Mouse (Mus musculus) urinary bladder, postnatal 25 days (tissue): ENCODE data around the gene Fadd.

ENCODE experiments used
- DNase-seq: peaks from one replicate; pipeline ENCODE4 v3.0.0; 2022; ENCODE audit warnings: low spot score

Fadd gene

GRCm38 (mm10) chr7:144577876-144578275 is 4.4 kb downstream of the Fadd start:
- DNase-seq: no peak

DNA sequence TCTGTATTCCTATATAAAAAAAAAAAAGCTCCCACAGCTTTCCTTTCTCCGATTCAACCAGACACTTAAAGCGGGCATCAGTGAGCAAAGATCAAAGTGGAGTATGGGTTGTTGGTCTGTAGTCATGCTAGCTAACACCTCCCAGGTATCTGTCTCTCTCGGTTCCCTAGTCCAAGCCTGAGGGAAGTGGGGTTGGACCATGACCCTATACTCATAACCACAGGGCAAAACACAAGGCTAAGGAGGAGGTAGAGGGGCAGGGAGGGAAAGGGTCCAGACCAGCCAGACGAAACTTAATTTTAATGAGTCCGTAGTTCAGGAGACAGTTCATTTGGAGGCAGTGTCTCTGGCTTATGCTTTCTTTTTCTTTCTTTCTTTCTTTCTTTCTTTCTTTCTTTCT is 10.0 kb downstream of the Fadd start:
- DNase-seq: no peak

DNA sequence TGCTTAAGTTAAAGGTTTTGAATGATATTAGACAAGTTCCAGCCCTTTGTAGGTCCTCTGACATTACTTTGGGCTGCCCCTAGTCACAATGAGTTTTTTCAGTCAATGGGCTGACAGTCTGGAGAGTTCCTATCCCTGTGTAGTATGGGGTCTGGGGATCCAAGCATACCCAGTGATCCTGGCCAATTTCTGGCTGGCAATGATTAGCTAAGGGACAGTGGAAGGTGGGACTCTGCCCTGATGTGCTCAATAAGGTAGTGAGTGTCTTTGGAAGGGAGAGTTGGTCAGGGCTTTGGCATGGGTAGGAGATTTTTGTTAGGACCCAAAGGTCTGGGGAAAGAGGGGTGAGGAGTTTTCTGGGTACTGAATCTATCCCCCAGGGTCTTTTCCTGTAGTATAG is 10.7 kb downstream of the Fadd start:
- no peak for DNase-seq

DNA sequence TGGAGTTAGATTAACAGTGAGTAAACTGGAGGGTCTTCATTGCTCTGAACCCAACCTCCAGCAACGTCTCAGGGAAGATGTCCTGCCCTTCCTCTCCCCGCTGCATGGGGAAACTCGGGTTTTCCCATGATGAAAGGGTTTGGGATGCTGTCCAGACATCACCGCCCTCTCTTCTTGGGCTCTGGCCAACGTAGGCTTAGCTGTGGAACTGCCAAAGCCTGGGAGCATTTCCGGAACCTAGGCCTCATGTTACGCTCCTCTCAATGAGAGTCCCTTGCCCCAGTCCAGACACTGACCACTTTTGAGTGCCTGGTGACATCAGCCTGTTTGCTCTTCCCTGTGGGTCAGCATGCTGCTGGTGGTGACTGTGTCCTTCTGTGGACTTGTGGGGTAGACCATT is 12.8 kb downstream of the Fadd start:
- DNase-seq: peak; percentile 23

GRCm38 (mm10) chr7:144568091-144568490 is 14.2 kb downstream of the Fadd start:
- DNase-seq: no peak

DNA sequence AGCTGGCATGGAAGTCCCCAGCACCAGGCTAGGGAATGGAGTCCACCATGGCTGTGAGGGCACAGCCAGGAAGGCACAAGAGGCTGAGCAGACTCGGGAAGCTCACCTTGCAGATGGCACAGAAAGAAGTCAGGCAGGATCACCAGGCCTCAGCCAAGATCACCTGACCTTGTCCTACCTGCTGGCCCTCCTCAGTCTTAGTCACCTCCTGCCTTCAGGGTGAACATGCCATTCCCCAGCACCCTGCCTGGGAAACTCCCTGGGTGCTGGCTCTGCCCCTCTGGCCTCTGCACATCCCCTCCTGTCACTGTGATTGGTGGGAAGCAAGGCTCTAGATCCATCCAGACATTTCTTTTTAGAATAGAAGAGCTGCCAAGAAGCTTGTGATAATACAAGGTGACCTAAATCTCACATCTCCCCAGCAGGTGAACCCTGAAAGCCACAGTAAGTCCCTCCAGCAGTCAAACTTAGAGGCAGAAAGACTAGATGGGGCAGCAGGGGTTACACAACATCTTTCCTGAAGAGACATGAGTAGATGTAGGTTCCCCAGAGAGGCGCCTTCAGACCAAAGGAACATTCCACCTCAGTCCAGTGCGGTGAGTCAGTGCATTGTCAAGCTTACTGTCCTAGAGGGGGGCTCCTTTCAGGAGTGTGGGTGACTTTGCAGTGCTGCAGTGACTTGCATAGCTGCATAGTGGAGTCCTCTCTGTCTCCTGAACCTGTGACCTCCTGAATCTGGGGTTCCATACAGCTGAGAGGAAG is 15.2 kb downstream of the Fadd start:
- no peak for DNase-seq

- no peak for DNase-seq
Measured at GRCm38 (mm10) chr7:144563456-144564155, 18.7 kb downstream of the Fadd start.

- no peak for DNase-seq
Measured at GRCm38 (mm10) chr7:144562016-144562415, 20.2 kb downstream of the Fadd start.

- no peak for DNase-seq
Measured at GRCm38 (mm10) chr7:144560594-144560993, 21.7 kb downstream of the Fadd start.

DNA sequence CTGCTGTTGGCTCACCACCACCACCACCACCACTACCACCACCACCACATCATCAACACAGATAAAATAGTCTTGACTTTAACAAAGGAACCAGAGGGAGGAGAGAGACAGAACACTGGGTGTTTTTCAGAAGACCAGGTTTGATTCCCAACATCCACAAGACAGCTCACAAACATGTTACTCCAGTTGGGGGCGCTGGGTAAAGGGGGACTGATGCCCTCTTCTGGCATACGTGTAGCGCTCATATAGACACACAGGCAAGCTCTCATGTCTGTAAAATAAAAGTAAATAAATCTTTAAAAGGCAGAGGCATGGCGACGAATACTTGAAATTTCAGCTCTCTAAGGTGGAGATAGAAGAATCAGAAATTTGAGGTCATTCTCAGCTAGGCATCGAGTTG is 23.7 kb downstream of the Fadd start:
- DNase-seq: no peak

- DNase-seq: no peak
Measured at GRCm38 (mm10) chr7:144554123-144554472, 28.2 kb downstream of the Fadd start.

- peak; percentile 99 for DNase-seq
Measured at GRCm38 (mm10) chr7:144553237-144554122, 28.8 kb downstream of the Fadd start, which contains the start of gene Ppfia1. Gene Ppfia1, minus strand, starts transcription at chr7:144553729.

DNA sequence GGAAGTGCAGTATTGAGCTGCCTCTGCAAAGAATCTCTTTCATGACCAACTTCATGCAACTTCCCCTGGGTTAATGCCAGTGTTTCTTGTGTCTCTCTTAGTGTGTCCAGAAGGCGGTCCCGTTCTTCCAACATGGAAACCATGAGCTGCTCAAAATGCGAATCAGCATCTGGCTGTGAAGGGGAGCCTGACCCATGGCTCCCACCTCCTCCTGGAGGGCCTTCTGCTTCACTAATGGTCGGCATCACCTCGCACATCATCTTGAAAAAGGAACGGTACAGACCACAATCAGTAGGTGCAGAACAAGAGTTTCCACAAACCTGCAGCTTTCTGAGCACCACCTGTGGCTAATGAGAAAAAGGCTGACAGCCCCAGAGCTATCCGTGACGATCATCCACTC is 30.0 kb downstream of the Fadd start:
- no peak for DNase-seq

DNA sequence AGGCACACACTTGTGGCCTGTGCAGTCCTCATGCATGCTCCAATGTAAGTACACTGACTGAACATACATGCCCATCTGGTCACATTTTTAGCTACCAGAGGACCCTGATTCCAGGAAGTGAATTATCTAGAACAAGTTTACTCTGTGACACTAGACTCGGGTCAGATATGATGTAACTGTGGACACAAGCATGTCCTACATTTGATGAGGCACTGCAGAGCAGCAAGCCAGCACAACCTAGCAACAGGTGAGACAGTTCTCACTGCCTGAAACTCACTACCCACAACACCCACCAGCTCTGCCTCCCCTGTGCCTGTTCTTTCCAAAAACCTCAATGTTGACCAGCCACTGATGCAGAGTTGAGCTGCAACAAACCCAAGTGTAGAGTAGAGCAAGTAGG is 31.5 kb downstream of the Fadd start:
- no peak for DNase-seq

DNA sequence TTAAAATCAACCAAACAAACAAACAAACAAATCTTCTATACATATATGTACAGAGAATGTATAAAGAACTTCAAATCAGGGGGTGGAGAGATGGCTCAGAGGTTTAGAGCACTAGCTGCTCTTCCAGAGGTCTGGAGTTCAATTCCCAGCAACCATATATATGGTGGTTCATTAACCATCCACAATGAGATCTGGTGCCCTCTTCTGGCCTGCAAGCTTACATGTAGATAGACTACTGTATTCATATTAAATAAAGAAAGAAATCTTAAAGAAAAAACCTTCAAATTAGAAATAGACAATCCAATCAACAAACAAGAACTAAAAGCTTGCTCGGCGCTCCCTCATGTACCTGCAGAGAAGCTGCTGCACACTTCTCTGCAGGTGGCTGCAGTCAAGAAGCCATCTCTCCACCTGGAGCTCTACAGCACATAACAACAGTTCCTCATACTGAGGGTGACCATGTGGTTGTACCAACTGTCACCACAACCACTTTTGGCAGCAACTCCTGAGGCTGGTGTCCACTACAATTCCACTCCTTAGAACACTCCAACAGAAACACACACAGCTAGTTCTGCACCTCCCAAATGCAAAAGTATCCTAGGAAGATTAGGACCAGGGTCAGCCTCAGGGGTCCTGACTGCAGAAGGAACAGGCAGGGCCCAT is 32.2 kb downstream of the Fadd start:
- DNase-seq: no peak

DNA sequence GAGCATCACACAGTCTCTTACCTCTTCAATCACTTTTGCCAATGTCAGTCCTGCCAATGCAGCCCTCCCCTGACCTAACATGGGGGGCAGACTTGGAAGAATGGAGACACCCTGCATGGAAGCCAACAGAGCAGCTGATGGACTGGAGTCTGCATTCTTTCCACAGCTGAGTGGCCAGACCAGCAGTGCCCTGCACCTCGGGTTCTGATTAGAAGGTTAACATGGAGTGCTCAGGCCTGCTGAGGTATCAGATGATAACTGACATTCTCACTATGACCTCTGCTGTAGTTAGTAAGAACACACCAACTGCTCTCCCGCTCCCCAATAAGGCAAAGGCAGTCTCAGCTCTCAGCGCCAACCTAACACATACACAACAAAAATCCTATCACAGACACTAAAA is 37.0 kb downstream of the Fadd start:
- DNase-seq: no peak

DNA sequence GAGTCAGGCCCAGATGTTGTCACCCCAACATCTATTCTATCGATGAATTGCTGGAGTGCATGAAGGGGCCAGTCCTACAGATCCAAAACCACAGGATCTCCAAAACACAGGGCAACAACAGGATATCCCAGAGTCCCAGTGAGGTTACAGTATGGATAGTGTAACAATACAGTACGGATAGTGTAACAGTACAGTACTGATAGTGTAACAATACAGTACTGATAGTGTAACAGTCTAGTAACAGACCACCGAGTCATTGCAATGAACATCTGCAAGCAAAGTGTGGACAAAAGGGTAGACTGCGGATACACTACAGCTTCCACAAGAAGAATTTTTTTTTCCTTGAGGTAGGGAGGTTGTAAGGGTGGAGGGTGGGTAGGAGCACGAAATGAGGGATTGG is 40.9 kb downstream of the Fadd start:
- no peak for DNase-seq

DNA sequence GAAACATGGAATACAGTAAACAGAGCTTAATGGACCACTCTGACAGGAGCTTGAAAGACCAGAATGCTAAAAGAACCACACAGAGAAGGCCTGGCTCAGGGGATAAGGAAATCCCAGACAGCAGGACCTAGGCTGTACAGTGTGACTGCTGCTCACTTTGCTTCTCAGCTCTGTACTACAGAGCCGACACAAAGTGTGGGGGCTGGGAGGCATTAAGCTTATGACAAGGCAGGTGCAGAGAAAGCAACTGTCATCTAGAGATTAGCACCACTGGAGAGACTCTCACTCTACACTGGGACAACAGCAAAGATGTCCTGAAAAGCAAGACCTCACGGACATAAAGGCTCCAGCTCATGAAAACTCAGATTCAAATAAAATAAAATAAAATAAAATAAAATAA is 43.1 kb downstream of the Fadd start:
- no peak for DNase-seq

GRCm38 (mm10) chr7:144538030-144538644 is 44.1 kb downstream of the Fadd start:
- DNase-seq: no peak

DNA sequence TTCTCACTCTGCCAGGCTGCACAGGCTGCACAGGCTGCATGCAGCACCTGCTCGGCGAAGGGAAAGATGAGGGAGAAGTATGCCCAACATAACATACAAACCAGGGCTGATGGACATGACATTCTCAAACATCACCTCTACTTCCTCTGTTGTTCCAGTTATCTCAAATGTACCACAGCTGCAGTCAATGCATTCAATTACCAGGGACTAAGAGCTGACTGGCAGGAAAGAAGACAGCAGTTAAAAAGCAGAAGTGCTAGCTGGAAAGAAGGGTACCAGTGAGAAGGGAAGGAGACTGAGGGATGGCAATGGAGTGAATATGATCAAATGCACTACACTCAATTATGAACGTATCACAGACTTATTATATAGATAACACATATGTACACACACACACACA is 45.9 kb downstream of the Fadd start:
- no peak for DNase-seq

DNA sequence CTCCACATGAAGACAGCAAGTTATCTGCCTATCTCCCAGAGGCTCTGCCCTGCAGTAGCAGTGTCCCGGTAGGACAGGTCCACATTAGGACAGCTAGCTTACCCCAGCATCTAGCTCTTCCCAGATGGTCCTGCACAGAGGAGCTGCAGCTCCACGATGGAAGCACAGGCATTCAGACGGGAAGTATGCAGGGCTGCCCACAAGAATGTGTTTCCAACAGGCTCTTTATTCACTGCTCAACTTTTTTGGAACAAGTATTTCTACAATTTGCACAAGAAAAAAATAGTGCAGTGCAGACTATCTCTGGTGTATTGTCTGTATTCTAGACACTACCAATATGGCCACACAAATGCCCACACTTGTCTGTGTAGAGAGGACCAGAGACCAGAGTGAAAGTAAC is 47.5 kb downstream of the Fadd start:
- DNase-seq: no peak
